Mouse (Mus musculus): ENCODE results near the gene Adh7. TPM values are rescaled to one million over a fixed set of nuclear protein-coding genes. Genes with fewer than 3 reads are reported as not detected.

Gene Adh7
- polyA plus RNA-seq, 1 experiment, result 8.1 TPM

- TF ChIP-seq POLR2A (IDR thresholded peaks at IDR 0.05; ENCODE audit: insufficient read length, low read depth) (no peak), SRF (IDR thresholded peaks at IDR 0.05; ENCODE audit: control insufficient read depth, insufficient read length, low read depth) (no peak), MYOG (IDR thresholded peaks at IDR 0.05; ENCODE audit: control insufficient read depth in 1 of 3, insufficient read depth in 1 of 3, insufficient read length in 2 of 3, low read depth in 2 of 3) (no peak), TCF3 (IDR thresholded peaks at IDR 0.05; ENCODE audit: insufficient read length, low read depth) (no peak), POLR2AphosphoS2 (IDR thresholded peaks at IDR 0.05; ENCODE audit: insufficient read length, low read depth) (no peak)
- peaks cover 5% of the 10 kb centered on the region for H3K27me3 ChIP-seq (ENCODE audit: control insufficient read depth, insufficient read depth, insufficient read length)
- no peaks in the 10 kb centered on the region for H3K79me2 ChIP-seq (ENCODE audit: control insufficient read depth, insufficient read depth)
- H3K4me3 ChIP-seq, result no peak overlapping the region
- H3K36me3 ChIP-seq (ENCODE audit: control insufficient read depth, insufficient read depth), result no peaks in the 10 kb centered on the region
- H3ac ChIP-seq (ENCODE audit: control insufficient read depth, insufficient read length), result no peak overlapping the region
- H3K4me2 ChIP-seq (ENCODE audit: low read depth), result no peak overlapping the region
Measured at GRCm38 (mm10) chr3:138239461-138239860, 21.9 kb downstream of the Adh7 start.

- no peak overlapping the region for H3K4me2 ChIP-seq (ENCODE audit: low read depth)
- H3K4me3 ChIP-seq, result no peak overlapping the region
- H3K36me3 ChIP-seq (ENCODE audit: control insufficient read depth, insufficient read depth), result no peaks in the 10 kb centered on the region
- no peak for TF ChIP-seq CEBPB (IDR thresholded peaks at IDR 0.05; ENCODE audit: insufficient read depth, poor library complexity, severe bottlenecking)
- no peak for TF ChIP-seq REST (IDR thresholded peaks at IDR 0.05; ENCODE audit: insufficient read depth, insufficient read length)
- no peak for TF ChIP-seq POLR2AphosphoS2 (IDR thresholded peaks at IDR 0.05; ENCODE audit: insufficient read length, low read depth)
- TF ChIP-seq POLR2A (IDR thresholded peaks at IDR 0.05; ENCODE audit: insufficient read length, low read depth), result no peak
- TF ChIP-seq USF1 (IDR thresholded peaks at IDR 0.05; ENCODE audit: low read depth), result no peak
- no peak for TF ChIP-seq MAX (IDR thresholded peaks at IDR 0.05; ENCODE audit: low read depth)
- TF ChIP-seq TCF12 (IDR thresholded peaks at IDR 0.05; ENCODE audit: insufficient read depth, poor library complexity, severe bottlenecking), result no peak
- TF ChIP-seq SRF (IDR thresholded peaks at IDR 0.05; ENCODE audit: control insufficient read depth, insufficient read length, low read depth), result no peak
- TF ChIP-seq E2F4 (IDR thresholded peaks at IDR 0.05; ENCODE audit: insufficient read depth), result no peak
- no peak for TF ChIP-seq MYOD1 (IDR thresholded peaks at IDR 0.05; ENCODE audit: control insufficient read depth in 1 of 3, insufficient read length in 2 of 3, low read depth in 2 of 3)
- TF ChIP-seq TCF3 (IDR thresholded peaks at IDR 0.05; ENCODE audit: insufficient read length, low read depth), result no peak
- no peak for TF ChIP-seq MYOG (IDR thresholded peaks at IDR 0.05; ENCODE audit: control insufficient read depth in 1 of 3, insufficient read depth in 1 of 3, insufficient read length in 2 of 3, low read depth in 2 of 3)
- peaks cover 5% of the 10 kb centered on the region for H3K27me3 ChIP-seq (ENCODE audit: control insufficient read depth, insufficient read depth, insufficient read length)
- no peak overlapping the region for H3ac ChIP-seq (ENCODE audit: control insufficient read depth, insufficient read length)
- no peaks in the 10 kb centered on the region for H3K79me2 ChIP-seq (ENCODE audit: control insufficient read depth, insufficient read depth)
Measured at GRCm38 (mm10) chr3:138240411-138240810, 22.9 kb downstream of the Adh7 start.

DNA sequence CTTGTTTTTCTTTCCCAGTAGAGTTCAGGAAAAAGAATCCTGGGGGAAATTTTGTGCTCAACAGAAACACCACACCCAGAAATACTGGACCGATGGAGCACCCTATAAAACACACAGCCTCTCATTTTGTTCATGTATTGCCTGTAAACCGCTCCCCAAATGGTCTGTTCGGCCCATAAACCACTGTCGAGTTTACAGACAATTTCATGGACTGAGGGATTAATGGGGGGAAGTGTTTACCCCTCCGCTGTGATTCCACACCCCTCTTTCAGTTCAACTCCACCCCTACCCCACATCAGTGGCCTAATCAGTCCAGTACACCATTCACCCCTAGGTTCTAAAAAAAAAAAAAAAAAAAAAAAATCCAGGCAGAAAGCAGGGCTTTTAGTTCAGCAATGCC lies 23.4 kb downstream of the Adh7 start:
- Histone ChIP-seq H3K27me3 (ENCODE audit: control insufficient read depth, insufficient read depth, insufficient read length) (peaks cover 5% of the 10 kb centered on the region), H3ac (ENCODE audit: control insufficient read depth, insufficient read length) (no peak overlapping the region), H3K4me2 (ENCODE audit: low read depth) (no peak overlapping the region), H3K36me3 (ENCODE audit: control insufficient read depth, insufficient read depth) (no peaks in the 10 kb centered on the region), H3K4me3 (no peak overlapping the region), H3K79me2 (ENCODE audit: control insufficient read depth, insufficient read depth) (no peaks in the 10 kb centered on the region)
- TF ChIP-seq POLR2AphosphoS2 (IDR thresholded peaks at IDR 0.05; ENCODE audit: insufficient read length, low read depth), result no peak
- TF ChIP-seq MYOG (IDR thresholded peaks at IDR 0.05; ENCODE audit: control insufficient read depth in 1 of 3, insufficient read depth in 1 of 3, insufficient read length in 2 of 3, low read depth in 2 of 3), result no peak
- TF ChIP-seq CEBPB (IDR thresholded peaks at IDR 0.05; ENCODE audit: insufficient read depth, poor library complexity, severe bottlenecking), result no peak
- TF ChIP-seq MAX (IDR thresholded peaks at IDR 0.05; ENCODE audit: low read depth), result no peak

- TF ChIP-seq SRF (IDR thresholded peaks at IDR 0.05; ENCODE audit: control insufficient read depth, insufficient read length, low read depth) (no peak), MAX (IDR thresholded peaks at IDR 0.05; ENCODE audit: low read depth) (no peak), MYOG (IDR thresholded peaks at IDR 0.05; ENCODE audit: control insufficient read depth in 1 of 3, insufficient read depth in 1 of 3, insufficient read length in 2 of 3, low read depth in 2 of 3) (no peak), MYOD1 (IDR thresholded peaks at IDR 0.05; ENCODE audit: control insufficient read depth in 1 of 3, insufficient read length in 2 of 3, low read depth in 2 of 3) (no peak), POLR2AphosphoS2 (IDR thresholded peaks at IDR 0.05; ENCODE audit: insufficient read length, low read depth) (no peak), REST (IDR thresholded peaks at IDR 0.05; ENCODE audit: insufficient read depth, insufficient read length) (no peak), E2F4 (IDR thresholded peaks at IDR 0.05; ENCODE audit: insufficient read depth) (no peak), CEBPB (IDR thresholded peaks at IDR 0.05; ENCODE audit: insufficient read depth, poor library complexity, severe bottlenecking) (no peak), POLR2A (IDR thresholded peaks at IDR 0.05; ENCODE audit: insufficient read length, low read depth) (no peak), TCF12 (IDR thresholded peaks at IDR 0.05; ENCODE audit: insufficient read depth, poor library complexity, severe bottlenecking) (no peak), TCF3 (IDR thresholded peaks at IDR 0.05; ENCODE audit: insufficient read length, low read depth) (no peak), USF1 (IDR thresholded peaks at IDR 0.05; ENCODE audit: low read depth) (no peak)
- H3K36me3 ChIP-seq (ENCODE audit: control insufficient read depth, insufficient read depth), result no peaks in the 10 kb centered on the region
Measured at GRCm38 (mm10) chr3:138241371-138241770, 23.8 kb downstream of the Adh7 start.

GRCm38 (mm10) chr3:138242021-138242726 lies 24.6 kb downstream of the Adh7 start:
- no peaks in the 10 kb centered on the region for H3K79me2 ChIP-seq (ENCODE audit: control insufficient read depth, insufficient read depth)
- H3K36me3 ChIP-seq (ENCODE audit: control insufficient read depth, insufficient read depth), result no peaks in the 10 kb centered on the region
- no peak overlapping the region for H3K4me2 ChIP-seq (ENCODE audit: low read depth)
- H3K4me3 ChIP-seq, result no peak overlapping the region
- TF ChIP-seq E2F4 (IDR thresholded peaks at IDR 0.05; ENCODE audit: insufficient read depth) (no peak), REST (IDR thresholded peaks at IDR 0.05; ENCODE audit: insufficient read depth, insufficient read length) (no peak), POLR2AphosphoS2 (IDR thresholded peaks at IDR 0.05; ENCODE audit: insufficient read length, low read depth) (no peak), TCF12 (IDR thresholded peaks at IDR 0.05; ENCODE audit: insufficient read depth, poor library complexity, severe bottlenecking) (no peak), SRF (IDR thresholded peaks at IDR 0.05; ENCODE audit: control insufficient read depth, insufficient read length, low read depth) (no peak), CEBPB (IDR thresholded peaks at IDR 0.05; ENCODE audit: insufficient read depth, poor library complexity, severe bottlenecking) (no peak), POLR2A (IDR thresholded peaks at IDR 0.05; ENCODE audit: insufficient read length, low read depth) (no peak), USF1 (IDR thresholded peaks at IDR 0.05; ENCODE audit: low read depth) (no peak), MYOD1 (IDR thresholded peaks at IDR 0.05; ENCODE audit: control insufficient read depth in 1 of 3, insufficient read length in 2 of 3, low read depth in 2 of 3) (no peak), MYOG (IDR thresholded peaks at IDR 0.05; ENCODE audit: control insufficient read depth in 1 of 3, insufficient read depth in 1 of 3, insufficient read length in 2 of 3, low read depth in 2 of 3) (no peak), TCF3 (IDR thresholded peaks at IDR 0.05; ENCODE audit: insufficient read length, low read depth) (no peak), MAX (IDR thresholded peaks at IDR 0.05; ENCODE audit: low read depth) (no peak)
- no peak overlapping the region for H3ac ChIP-seq (ENCODE audit: control insufficient read depth, insufficient read length)
- H3K27me3 ChIP-seq (ENCODE audit: control insufficient read depth, insufficient read depth, insufficient read length), result peaks cover 5% of the 10 kb centered on the region

More at GRCm38 (mm10) chr3:138241371-138241770, 23.8 kb downstream of the Adh7 start:
- peaks cover 5% of the 10 kb centered on the region for H3K27me3 ChIP-seq (ENCODE audit: control insufficient read depth, insufficient read depth, insufficient read length)
- H3K4me2 ChIP-seq (ENCODE audit: low read depth), result no peak overlapping the region
- no peak overlapping the region for H3ac ChIP-seq (ENCODE audit: control insufficient read depth, insufficient read length)
- H3K4me3 ChIP-seq, result no peak overlapping the region
- no peaks in the 10 kb centered on the region for H3K79me2 ChIP-seq (ENCODE audit: control insufficient read depth, insufficient read depth)
